Mouse (Mus musculus) small intestine, adult 2 months (tissue): Measurements from ENCODE around the gene Nudt2.

Experiments
- CTCF ChIP-seq: fragments of 200-500 bp; IDR thresholded peaks from 2 replicates; pipeline ENCODE4 v1.5.1; 2012; ENCODE audit warnings: low read depth, mild to moderate bottlenecking, control low read depth, inconsistent platforms, low read length, moderate library complexity, mixed read lengths; ENCODE audit not compliant: insufficient replicate concordance, insufficient read length; ENCODE audit errors: extremely low read depth
- POLR2A ChIP-seq: fragments of 200-500 bp; IDR thresholded peaks from 2 replicates; pipeline ENCODE4 v1.6.1; 2012; ENCODE audit warnings: low read depth, mild to moderate bottlenecking, control low read depth, inconsistent platforms, low read length, moderate library complexity

- TF ChIP-seq CTCF (no peak), POLR2A (no peak)
These were observed 6.4 kb downstream of the Nudt2 start for GRCm38 (mm10) chr4:41471384-41471689.
